Mouse (Mus musculus): ENCODE results near the gene Rnpep. TPM values are rescaled to one million over a fixed set of nuclear protein-coding genes. Genes with fewer than 3 reads are reported as not detected.

The Rnpep gene
- polyA plus RNA-seq, 1 experiment from 2014 or later, result 124 TPM

DNA sequence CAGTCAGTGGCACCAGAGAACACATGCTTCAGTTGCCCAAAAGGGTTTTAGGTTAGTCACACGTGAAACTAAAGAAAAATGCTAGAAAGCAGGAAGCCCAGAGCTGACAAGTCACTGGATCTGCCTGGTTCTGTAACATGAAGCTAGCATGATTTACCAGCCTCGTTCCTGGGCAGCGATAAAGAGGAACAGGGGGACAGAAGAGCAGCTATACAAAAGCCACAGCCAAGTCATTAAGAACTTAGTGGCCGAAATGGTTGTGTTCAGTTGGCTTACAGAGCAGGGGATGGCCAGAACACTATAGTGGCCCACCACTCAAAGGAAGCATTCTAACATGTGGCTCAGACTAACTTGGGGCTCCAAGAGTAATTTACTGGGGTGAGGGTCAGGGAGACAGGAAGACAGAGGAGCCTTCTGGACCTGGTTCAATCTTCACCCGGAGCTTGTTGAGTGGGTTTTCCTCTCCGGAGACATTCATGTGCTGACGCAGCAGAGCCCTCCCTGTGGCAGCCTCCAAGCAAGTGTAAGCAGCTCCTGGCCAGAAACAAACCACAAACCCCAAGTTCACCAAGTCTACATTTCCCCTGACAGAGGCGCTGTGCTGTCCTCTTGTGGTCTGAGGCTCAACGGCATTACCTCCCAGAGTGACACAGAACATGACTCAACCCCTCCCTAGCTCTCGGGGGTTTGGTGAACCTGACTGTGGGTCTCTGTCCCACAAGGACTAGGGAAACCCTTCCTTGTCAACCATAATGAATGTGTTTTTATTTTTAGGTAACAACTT lies 16.0 kb downstream of the Rnpep start:
- H3K9ac ChIP-seq (replicated peaks; ENCODE audit: low read depth, low read length), result no peak overlapping the region
- no peak overlapping the region for H3K4me2 ChIP-seq (replicated peaks; ENCODE audit: low read depth, low read length)
- H3K4me1 ChIP-seq (ENCODE audit: control insufficient read depth, insufficient read depth, low read length), result no peaks in the 10 kb centered on the region
- H3K4me3 ChIP-seq (ENCODE audit: low read depth, low read length), result no peak overlapping the region
- no peaks in the 10 kb centered on the region for H3K27me3 ChIP-seq (ENCODE audit: control insufficient read depth, insufficient read depth, low read length)
- H3K27ac ChIP-seq (ENCODE audit: low read length), result no peak overlapping the region
- 82% methylated on average over 10 of the region's 10 CpGs for WGBS
- ATAC-seq (ENCODE audit: insufficient number of reproducible peaks, insufficient read depth, low FRiP score, low read depth), result no peak
- H3K36me3 ChIP-seq (ENCODE audit: control insufficient read depth, insufficient read depth, low read length), result peaks cover 53% of the 10 kb centered on the region
- no peaks in the 10 kb centered on the region for H3K9me3 ChIP-seq (ENCODE audit: control insufficient read depth, low read depth, low read length)

GRCm38 (mm10) chr1:135265834-135266233 lies 18.1 kb downstream of the Rnpep start:
- H3K4me2 ChIP-seq (replicated peaks; ENCODE audit: low read depth, low read length), result no peak overlapping the region
- H3K9me3 ChIP-seq (ENCODE audit: control insufficient read depth, low read depth, low read length), result no peaks in the 10 kb centered on the region
- peak; percentile 64 for ATAC-seq (ENCODE audit: insufficient number of reproducible peaks, insufficient read depth, low FRiP score, low read depth)
- H3K27me3 ChIP-seq (ENCODE audit: control insufficient read depth, insufficient read depth, low read length), result no peaks in the 10 kb centered on the region
- peak overlapping the region; percentile 29; the same call in 1 of the 2 replicates for H3K27ac ChIP-seq (ENCODE audit: low read length)
- peaks cover 50% of the 10 kb centered on the region for H3K36me3 ChIP-seq (ENCODE audit: control insufficient read depth, insufficient read depth, low read length)
- H3K4me3 ChIP-seq (ENCODE audit: low read depth, low read length), result no peak overlapping the region
- H3K4me1 ChIP-seq (ENCODE audit: control insufficient read depth, insufficient read depth, low read length), result no peaks in the 10 kb centered on the region
- no peak overlapping the region for H3K9ac ChIP-seq (replicated peaks; ENCODE audit: low read depth, low read length)
- 66% methylated on average over 5 of the region's 5 CpGs for WGBS

DNA sequence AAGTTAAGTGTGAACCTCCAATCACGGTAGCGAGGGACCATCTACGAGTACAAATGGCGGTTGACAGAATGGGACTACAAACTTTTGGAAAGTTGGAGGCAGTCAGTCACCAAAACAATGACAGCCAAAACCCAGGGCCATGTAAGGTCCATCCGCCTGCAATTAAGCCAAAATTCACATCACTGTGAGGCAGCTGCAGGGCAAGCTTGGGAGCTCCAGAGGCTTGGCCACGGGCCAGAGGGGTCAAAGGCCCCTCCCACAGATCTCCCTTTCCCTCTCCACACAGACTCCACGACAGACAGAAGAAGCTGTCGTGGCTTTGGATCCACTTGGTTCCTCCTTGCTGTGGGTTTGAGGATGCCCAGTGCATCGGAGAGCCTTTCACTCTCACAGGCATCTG lies 20.6 kb downstream of the Rnpep start:
- no peak overlapping the region for H3K4me3 ChIP-seq (ENCODE audit: low read depth, low read length)
- peaks cover 44% of the 10 kb centered on the region for H3K36me3 ChIP-seq (ENCODE audit: control insufficient read depth, insufficient read depth, low read length)

GRCm38 (mm10) chr1:135262329-135262728 lies 21.6 kb downstream of the Rnpep start:
- no peak overlapping the region for H3K4me2 ChIP-seq (replicated peaks; ENCODE audit: low read depth, low read length)
- ATAC-seq (ENCODE audit: insufficient number of reproducible peaks, insufficient read depth, low FRiP score, low read depth), result no peak
- H3K9me3 ChIP-seq (ENCODE audit: control insufficient read depth, low read depth, low read length), result no peaks in the 10 kb centered on the region
- H3K27me3 ChIP-seq (ENCODE audit: control insufficient read depth, insufficient read depth, low read length), result no peaks in the 10 kb centered on the region
- no peaks in the 10 kb centered on the region; the same call in 1 of the 2 replicates for H3K4me1 ChIP-seq (ENCODE audit: control insufficient read depth, insufficient read depth, low read length)
- H3K27ac ChIP-seq (ENCODE audit: low read length), result no peak overlapping the region
- no peak overlapping the region for H3K9ac ChIP-seq (replicated peaks; ENCODE audit: low read depth, low read length)
- H3K4me3 ChIP-seq (ENCODE audit: low read depth, low read length), result no peak overlapping the region
- 76% methylated on average over 3 of the region's 3 CpGs for WGBS
- peaks cover 35% of the 10 kb centered on the region for H3K36me3 ChIP-seq (ENCODE audit: control insufficient read depth, insufficient read depth, low read length)

More for the DNA sequence above, 20.6 kb downstream of the Rnpep start:
- Histone ChIP-seq H3K4me1 (ENCODE audit: control insufficient read depth, insufficient read depth, low read length) (no peaks in the 10 kb centered on the region; the same call in 1 of the 2 replicates), H3K27ac (ENCODE audit: low read length) (no peak overlapping the region), H3K4me2 (replicated peaks; ENCODE audit: low read depth, low read length) (no peak overlapping the region), H3K9me3 (ENCODE audit: control insufficient read depth, low read depth, low read length) (no peaks in the 10 kb centered on the region), H3K9ac (replicated peaks; ENCODE audit: low read depth, low read length) (no peak overlapping the region), H3K27me3 (ENCODE audit: control insufficient read depth, insufficient read depth, low read length) (no peaks in the 10 kb centered on the region)
- WGBS, result 79% methylated on average over 9 of the region's 9 CpGs
- no peak for ATAC-seq (ENCODE audit: insufficient number of reproducible peaks, insufficient read depth, low FRiP score, low read depth)

GRCm38 (mm10) chr1:135260931-135261330 lies 23.0 kb downstream of the Rnpep start:
- H3K4me3 ChIP-seq (ENCODE audit: low read depth, low read length), result no peak overlapping the region
- H3K36me3 ChIP-seq (ENCODE audit: control insufficient read depth, insufficient read depth, low read length), result peaks cover 28% of the 10 kb centered on the region; the same call in 1 of the 2 replicates
- H3K9me3 ChIP-seq (ENCODE audit: control insufficient read depth, low read depth, low read length), result no peaks in the 10 kb centered on the region
- 0 out of 2 replicates have a peak overlapping the region, but pooled peaks have one; percentile 4 for H3K4me2 ChIP-seq (replicated peaks; ENCODE audit: low read depth, low read length)
- 60% methylated on average over 6 of the region's 6 CpGs for WGBS
- H3K27me3 ChIP-seq (ENCODE audit: control insufficient read depth, insufficient read depth, low read length), result no peaks in the 10 kb centered on the region
- no peaks in the 10 kb centered on the region; the same call in 1 of the 2 replicates for H3K4me1 ChIP-seq (ENCODE audit: control insufficient read depth, insufficient read depth, low read length)
- peak overlapping the region; percentile 83 for H3K27ac ChIP-seq (ENCODE audit: low read length)
- H3K9ac ChIP-seq (replicated peaks; ENCODE audit: low read depth, low read length), result no peak overlapping the region
- peak; percentile 50 for ATAC-seq (ENCODE audit: insufficient number of reproducible peaks, insufficient read depth, low FRiP score, low read depth)

DNA sequence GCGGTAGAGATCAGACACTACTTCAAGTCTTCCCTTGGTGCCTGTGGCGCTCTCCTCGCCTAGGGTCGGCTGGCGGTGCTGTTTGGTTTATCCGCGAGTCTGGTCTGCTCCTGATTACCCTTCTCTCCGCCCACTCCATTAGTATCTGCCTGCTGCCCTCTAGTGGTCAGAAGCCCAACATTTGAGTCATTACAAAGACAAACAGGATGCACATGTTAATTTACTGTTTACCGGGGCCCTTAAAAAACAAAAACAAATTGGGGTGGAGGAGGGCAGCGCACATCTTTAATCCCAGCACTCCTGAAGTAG lies 24.8 kb downstream of the Rnpep start:
- WGBS, result 2% methylated on average over 10 of the region's 10 CpGs
- peak; percentile 53; the same call in 1 of the 2 replicates for ATAC-seq (ENCODE audit: insufficient number of reproducible peaks, insufficient read depth, low FRiP score, low read depth)
- peak overlapping the region; percentile 37 for H3K4me2 ChIP-seq (replicated peaks; ENCODE audit: low read depth, low read length)
- H3K4me3 ChIP-seq (ENCODE audit: low read depth, low read length), result peak overlapping the region; percentile 12; the same call in 1 of the 2 replicates
- no peaks in the 10 kb centered on the region; the same call in 1 of the 2 replicates for H3K4me1 ChIP-seq (ENCODE audit: control insufficient read depth, insufficient read depth, low read length)
- H3K9me3 ChIP-seq (ENCODE audit: control insufficient read depth, low read depth, low read length), result no peaks in the 10 kb centered on the region
- peak overlapping the region; percentile 81 for H3K27ac ChIP-seq (ENCODE audit: low read length)
- H3K9ac ChIP-seq (replicated peaks; ENCODE audit: low read depth, low read length), result no peak overlapping the region
- peaks cover 14% of the 10 kb centered on the region; the same call in 1 of the 2 replicates for H3K36me3 ChIP-seq (ENCODE audit: control insufficient read depth, insufficient read depth, low read length)
- no peaks in the 10 kb centered on the region for H3K27me3 ChIP-seq (ENCODE audit: control insufficient read depth, insufficient read depth, low read length)

DNA sequence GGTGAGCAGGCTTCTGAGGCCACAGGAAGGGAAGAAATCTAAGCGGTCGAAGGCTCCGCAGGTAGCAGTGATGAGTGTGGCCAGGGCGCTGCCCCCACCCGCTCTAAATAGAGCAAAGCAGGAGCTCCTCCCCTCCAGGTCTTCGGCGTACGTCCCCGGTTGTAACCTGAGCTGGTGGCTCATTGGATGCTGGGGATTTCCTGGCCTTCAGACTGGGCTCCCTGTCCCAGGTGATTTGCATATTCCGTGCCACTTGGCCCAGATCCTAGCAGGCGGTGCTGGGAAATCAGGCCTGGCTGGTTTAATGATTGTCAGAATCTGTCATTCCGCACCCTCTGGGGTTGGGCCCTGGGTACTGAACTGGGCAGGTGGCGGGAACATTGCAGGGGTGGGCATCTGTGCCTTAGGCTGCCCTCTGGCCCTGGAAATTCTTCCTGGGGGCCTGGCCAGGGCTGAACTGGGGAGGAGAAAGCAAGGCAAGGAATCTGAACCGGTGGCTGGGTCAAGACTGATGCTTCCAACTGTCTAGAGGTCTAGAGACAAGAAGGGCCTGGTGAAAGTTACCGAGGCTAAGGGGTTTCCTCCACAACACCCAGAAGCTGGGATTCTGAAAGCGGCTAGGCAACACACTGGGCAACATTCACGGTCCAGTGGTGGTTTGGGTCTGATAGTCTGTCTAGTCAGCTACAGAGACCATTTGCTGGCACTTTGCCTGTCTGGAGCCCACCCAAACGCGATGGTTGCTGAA lies 25.3 kb downstream of the Rnpep start, which contains the start of gene Elf3:
Gene Elf3, minus strand, starts transcription at position 189 of the 748 bp plus-strand sequence.
- peak within 1 kb of the TSS; percentile 28 for H3K9ac ChIP-seq (replicated peaks; ENCODE audit: low read depth, low read length)
- peak within 1 kb of the TSS; percentile 38 for H3K4me3 ChIP-seq (ENCODE audit: low read depth, low read length)
- H3K27ac ChIP-seq (ENCODE audit: low read length), result peak within 1 kb of the TSS; percentile 81
- peak within 1 kb of the TSS; percentile 37 for H3K4me2 ChIP-seq (replicated peaks; ENCODE audit: low read depth, low read length)
- WGBS, result 7% methylated on average over 19 of the region's 19 CpGs
- peak; percentile 83 for ATAC-seq (ENCODE audit: insufficient number of reproducible peaks, insufficient read depth, low FRiP score, low read depth)
- H3K36me3 ChIP-seq (ENCODE audit: control insufficient read depth, insufficient read depth, low read length), result peaks cover 10% of the 10 kb centered on the region; the same call in 1 of the 2 replicates
- no peaks in the 10 kb centered on the region for H3K9me3 ChIP-seq (ENCODE audit: control insufficient read depth, low read depth, low read length)
- H3K4me1 ChIP-seq (ENCODE audit: control insufficient read depth, insufficient read depth, low read length), result no peaks in the 10 kb centered on the region; the same call in 1 of the 2 replicates
- no peaks in the 10 kb centered on the region for H3K27me3 ChIP-seq (ENCODE audit: control insufficient read depth, insufficient read depth, low read length)

- peak overlapping the region; percentile 37 for H3K4me2 ChIP-seq (replicated peaks; ENCODE audit: low read depth, low read length)
- no peaks in the 10 kb centered on the region; the same call in 1 of the 2 replicates for H3K4me1 ChIP-seq (ENCODE audit: control insufficient read depth, insufficient read depth, low read length)
- H3K4me3 ChIP-seq (ENCODE audit: low read depth, low read length), result peak overlapping the region; percentile 38
- no peak for ATAC-seq (ENCODE audit: insufficient number of reproducible peaks, insufficient read depth, low FRiP score, low read depth)
- WGBS, result 79% methylated on average over 6 of the region's 6 CpGs
- H3K27ac ChIP-seq (ENCODE audit: low read length), result no peak overlapping the region
- H3K27me3 ChIP-seq (ENCODE audit: control insufficient read depth, insufficient read depth, low read length), result no peaks in the 10 kb centered on the region
- no peaks in the 10 kb centered on the region for H3K9me3 ChIP-seq (ENCODE audit: control insufficient read depth, low read depth, low read length)
- no peak overlapping the region for H3K9ac ChIP-seq (replicated peaks; ENCODE audit: low read depth, low read length)
- peaks cover 4% of the 10 kb centered on the region; the same call in 1 of the 2 replicates for H3K36me3 ChIP-seq (ENCODE audit: control insufficient read depth, insufficient read depth, low read length)
These were observed 27.6 kb downstream of the Rnpep start for GRCm38 (mm10) chr1:135256299-135256698.
